10 mouse cellular contexts compared by ENCODE assay signal in genomic region chr3:108082251-108082875, GRCm38 (mm10). TPM values are rescaled to one million over a fixed set of nuclear protein-coding genes. Genes with fewer than 3 reads are reported as not detected.
DNase-seq lines count a peak whose midpoint lies in the region; ATAC-seq lines count a peak whose summit lies in the region.
"Had no signal": no experiment of that assay in that cellular context is flagged by ENCODE, and none has a peak within 500 bp of the region (broad histone marks: within the 10 kb centered on the region; RNA-seq: fewer than 3 reads in every experiment).

No protein-coding gene starts in this region.

- no peak for ATAC-seq in limb, embryonic 13.5 days (ENCODE audit: low FRiP score, low read depth)
- ATAC-seq in neural tube, embryonic 15.5 days (ENCODE audit: low FRiP score), result no peak

- intact Hi-C loops in left cerebral cortex, postnatal 4 days (cut with DNase I), result no loop called here
- intact Hi-C loops in left cerebral cortex, postnatal 14 days (cut with DNase I), result no loop called here

- peak; percentile 43 for DNase-seq in adrenal gland, adult 2 months
- no peak for DNase-seq in adrenal gland, adult 8-10 months
- peak; percentile 46 for DNase-seq in left cerebral cortex, postnatal 4 days
- no peak for DNase-seq in left cerebral cortex, postnatal 14 days (ENCODE audit: low spot score in 2 of 2)
- no peak for DNase-seq in cerebellum, adult 9-10 months
- no peak for DNase-seq in urinary bladder, postnatal 14 days (ENCODE audit: low spot score)
- DNase-seq: kidney, postnatal 36 days had no signal

- WGBS in limb, embryonic 13.5 days, result 43% methylated on average over 1 of the region's 1 CpGs
- WGBS in neural tube, embryonic 15.5 days, result 74% methylated on average over 1 of the region's 1 CpGs

- H3K9ac ChIP-seq in limb, embryonic 13.5 days, result peak overlapping the region; percentile 57
- 0 out of 2 replicates have a peak overlapping the region, but pooled peaks have one; percentile 23 for H3K9ac ChIP-seq in neural tube, embryonic 15.5 days (replicated peaks)

- no peaks in the 10 kb centered on the region for H3K9me3 ChIP-seq in limb, embryonic 13.5 days
- no peaks in the 10 kb centered on the region for H3K9me3 ChIP-seq in neural tube, embryonic 15.5 days (replicated peaks)

- no peak overlapping the region; the same call in 1 of the 2 replicates for H3K27ac ChIP-seq in limb, embryonic 13.5 days
- 0 out of 2 replicates have a peak overlapping the region, but pooled peaks have one; percentile 15 for H3K27ac ChIP-seq in neural tube, embryonic 15.5 days (replicated peaks)

- H3K27me3 ChIP-seq in limb, embryonic 13.5 days, result no peaks in the 10 kb centered on the region
- H3K27me3 ChIP-seq in neural tube, embryonic 15.5 days (replicated peaks), result no peaks in the 10 kb centered on the region

- H3K4me3 ChIP-seq in limb, embryonic 13.5 days, result no peak overlapping the region
- H3K4me3 ChIP-seq in neural tube, embryonic 15.5 days (replicated peaks), result no peak overlapping the region
- H3K4me3 ChIP-seq: erythroblast, embryonic 14.5 days had no signal

- H3K4me1 ChIP-seq in limb, embryonic 13.5 days, result peaks cover 45% of the 10 kb centered on the region
- H3K4me1 ChIP-seq in neural tube, embryonic 15.5 days, result peaks cover 53% of the 10 kb centered on the region

- H3K4me2 ChIP-seq in limb, embryonic 13.5 days (replicated peaks), result peak overlapping the region; percentile 38
- H3K4me2 ChIP-seq in neural tube, embryonic 15.5 days, result peak overlapping the region; percentile 26

- peaks cover 36% of the 10 kb centered on the region for H3K36me3 ChIP-seq in limb, embryonic 13.5 days
- H3K36me3 ChIP-seq in neural tube, embryonic 15.5 days, result peaks cover 28% of the 10 kb centered on the region

RNA-seq across cellular contexts. Expression of gene Ampd2, which starts 4.1 kb away (rescaled TPM):
- total RNA-seq in adrenal gland, adult 2 months (2021), result 100 to 1,000 TPM; 121 to 151 TPM
- polyA plus RNA-seq in adrenal gland, adult 2 months (2012; rRNA removed), result 721 and 995 TPM in 2 replicates
- 100 to 1,000 TPM; 152 to 212 (median 184) TPM for total RNA-seq in adrenal gland, adult 8-10 months (2022)
- total RNA-seq in left cerebral cortex, postnatal 4 days (2021), result 10 to 100 TPM; 65.3 to 75.4 TPM
- 10 to 100 TPM; 43.3 to 50.8 TPM for total RNA-seq in left cerebral cortex, postnatal 14 days (2021)
- polyA plus RNA-seq in limb, embryonic 13.5 days (2015; fragmentation: Nextera tagmentation; extraction: Ambion mirVana), result 48.5 and 49.2 TPM in 2 replicates
- polyA plus RNA-seq in neural tube, embryonic 15.5 days (2015; fragmentation: Nextera tagmentation; extraction: Ambion mirVana), result 64.1 and 66.9 TPM in 2 replicates

RNA-seq across cellular contexts. Expression of gene Gnat2, which starts 10.2 kb away (rescaled TPM):
- total RNA-seq in adrenal gland, adult 2 months (2021), result 10 to 100 TPM; 12.3 to 13.1 TPM
- polyA plus RNA-seq in adrenal gland, adult 2 months (2012; rRNA removed), result 7.9 and 10.1 TPM in 2 replicates
- total RNA-seq in adrenal gland, adult 8-10 months (2022), result 10 to 100 TPM; 14.7 to 22.5 (median 17.6) TPM
- under 1 TPM in 1 of 2 experiments, not detected in 1; 0.44 TPM for total RNA-seq in left cerebral cortex, postnatal 4 days (2021)
- not detected for total RNA-seq in left cerebral cortex, postnatal 14 days (2021)
- 0.72 and 0.78 TPM in 2 replicates for polyA plus RNA-seq in limb, embryonic 13.5 days (2015; fragmentation: Nextera tagmentation; extraction: Ambion mirVana)
- polyA plus RNA-seq in neural tube, embryonic 15.5 days (2015; fragmentation: Nextera tagmentation; extraction: Ambion mirVana), result 0.13 and 0.43 TPM in 2 replicates

RNA-seq across cellular contexts. Expression of gene Gstm4, which starts 37.7 kb away (rescaled TPM):
- total RNA-seq in adrenal gland, adult 2 months (2021), result 10 to 100 TPM; 16.8 to 19.7 TPM
- 13.4 and 14.8 TPM in 2 replicates for polyA plus RNA-seq in adrenal gland, adult 2 months (2012; rRNA removed)
- total RNA-seq in adrenal gland, adult 8-10 months (2022), result 10 to 100 TPM; 15.3 to 20.7 (median 19.6) TPM
- 10 to 100 TPM; 10.3 to 10.9 TPM for total RNA-seq in left cerebral cortex, postnatal 4 days (2021)
- total RNA-seq in left cerebral cortex, postnatal 14 days (2021), result 10 to 100 TPM; 10.4 to 12.1 TPM
- polyA plus RNA-seq in limb, embryonic 13.5 days (2015; fragmentation: Nextera tagmentation; extraction: Ambion mirVana), result 14.6 and 15.4 TPM in 2 replicates
- 19.1 and 21.0 TPM in 2 replicates for polyA plus RNA-seq in neural tube, embryonic 15.5 days (2015; fragmentation: Nextera tagmentation; extraction: Ambion mirVana)

Comparison
In these comparisons a context has a peak if more than half of its experiments do, and no peak if none do; other contexts are left out.
1. DNase-seq: peak in adrenal gland, adult 2 months (single experiment) and left cerebral cortex, postnatal 4 days (single experiment); none in adrenal gland, adult 8-10 months (single experiment), left cerebral cortex, postnatal 14 days (0 of 2), cerebellum, adult 9-10 months (single experiment) and urinary bladder, postnatal 14 days (single experiment).
2. RNA of gene Gnat2, which starts 10.2 kb away (total RNA-seq): 14.7 to 22.5 TPM in adrenal gland, adult 8-10 months and 12.3 to 13.1 TPM in adrenal gland, adult 2 months; 0.44 TPM in left cerebral cortex, postnatal 4 days and not detected in left cerebral cortex, postnatal 14 days; every median in the first group is over 4 times any median in the second.